ENCODE assay signal across 8 mouse cellular contexts in the genomic region with DNA sequence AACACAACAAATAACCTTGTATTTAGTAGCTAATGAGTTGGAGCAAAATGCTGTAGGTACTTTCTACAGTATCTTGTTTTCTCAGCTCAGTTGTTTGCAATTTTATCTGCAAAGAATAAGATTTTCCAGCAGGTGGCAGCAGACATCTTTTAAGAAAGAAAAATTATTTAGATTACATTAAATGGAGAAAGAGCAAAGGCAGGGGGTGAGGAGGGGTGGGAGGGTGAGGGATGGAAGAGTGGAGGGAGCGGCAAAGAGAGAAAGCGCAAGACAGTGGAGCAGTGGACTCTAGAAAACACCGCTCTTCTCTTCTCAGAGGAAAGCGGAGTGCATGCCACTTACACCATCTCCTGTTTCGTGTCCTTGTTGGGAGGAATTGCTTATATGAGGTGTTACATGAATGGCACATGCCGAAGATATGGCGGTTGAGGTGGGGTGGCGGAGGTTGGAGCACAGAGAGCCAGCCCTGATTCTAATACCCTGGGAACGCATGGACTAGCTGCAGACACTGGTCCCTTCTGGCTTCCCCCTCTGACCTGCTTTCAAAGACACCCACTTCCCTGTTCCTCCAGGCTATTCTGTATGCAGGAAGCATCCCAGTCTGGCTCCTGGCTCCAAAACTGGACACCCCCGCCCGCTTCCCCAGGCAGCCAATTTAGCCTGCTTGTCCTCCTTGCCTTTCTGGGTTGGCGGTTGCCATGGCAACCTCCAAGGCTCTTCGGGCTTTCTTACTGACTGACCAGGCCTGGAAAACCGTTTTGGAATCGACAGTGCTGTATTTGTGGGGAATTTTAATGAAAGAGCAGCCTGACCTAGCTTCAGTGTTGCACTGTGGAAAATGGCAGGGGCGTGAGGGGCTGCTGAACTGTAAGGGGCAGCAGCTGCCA.
DNase-seq lines count a peak whose midpoint lies in the region; ATAC-seq and TF ChIP-seq lines count a peak whose summit lies in the region.

No protein-coding gene starts in this region.

- H3K4me1 ChIP-seq in midbrain, embryonic 11.5 days (ENCODE audit: control insufficient read depth, insufficient read depth, low read length): peaks cover 10% of the 10 kb centered on the region
- H3K4me1 ChIP-seq in stomach, postnatal 0 days (replicated peaks; ENCODE audit: control insufficient read depth, insufficient read depth): no peaks in the 10 kb centered on the region

- peak; percentile 97 for DNase-seq in Muller cell, postnatal 12 days (ENCODE audit: inconsistent ontology term)
- DNase-seq in cerebellum, adult 18-20 months: peak; percentile 85 to 91
- DNase-seq in forelimb bud, embryonic 11.5 days (ENCODE audit: low read depth, low spot score): peak; percentile 76
- DNase-seq in left cerebral cortex, adult 11 months (ENCODE audit: low spot score): peak; percentile 87
- peak; percentile 97 for DNase-seq in midbrain, embryonic 11.5 days (ENCODE audit: low spot score, missing footprints)
- DNase-seq in stomach, postnatal 0 days (ENCODE audit: low spot score): peak; percentile 16
- DNase-seq in spleen, postnatal 10 days (ENCODE audit: low spot score in 2 of 2): no peak

- no peaks in the 10 kb centered on the region for H3K27me3 ChIP-seq in midbrain, embryonic 11.5 days (ENCODE audit: control insufficient read depth, insufficient read depth, low read length)
- no peaks in the 10 kb centered on the region for H3K27me3 ChIP-seq in stomach, postnatal 0 days (ENCODE audit: control insufficient read depth, insufficient read depth, low read length)

- peak; percentile 12 to 21; a peak in 1 of 4 replicates for ATAC-seq in hematopoietic stem cell, adult 5-6 weeks (replicated peaks in 1 of 2; ENCODE audit: insufficient read depth in 1 of 2, low FRiP score in 2 of 2, low TSS enrichment in 1 of 2, low read depth in 1 of 2, poor library complexity in 2 of 2, severe bottlenecking in 2 of 2)
- peak; percentile 97 for ATAC-seq in midbrain, embryonic 11.5 days (ENCODE audit: low FRiP score)
- no peak for ATAC-seq in stomach, postnatal 0 days (ENCODE audit: low FRiP score, low TSS enrichment)

- no peak for TF ChIP-seq EP300 in stomach, postnatal 0 days (optimal IDR thresholded peaks at IDR 0.05)

- TF ChIP-seq CTCF in stomach, postnatal 0 days (IDR thresholded peaks at IDR 0.05; ENCODE audit: low read depth): peak; percentile 62

- 7% methylated on average over 16 of the region's 16 CpGs for WGBS in midbrain, embryonic 11.5 days
- 25% methylated on average over 16 of the region's 16 CpGs for WGBS in stomach, postnatal 0 days

- peak overlapping the region; percentile 29 for H3K4me3 ChIP-seq in midbrain, embryonic 11.5 days (ENCODE audit: low read depth, low read length)
- H3K4me3 ChIP-seq in stomach, postnatal 0 days (ENCODE audit: low read depth, low read length): peak overlapping the region; percentile 17; the same call in 1 of the 2 replicates

- peak overlapping the region; percentile 56 for H3K4me2 ChIP-seq in midbrain, embryonic 11.5 days
- H3K4me2 ChIP-seq in stomach, postnatal 0 days (replicated peaks; ENCODE audit: low read depth): peak overlapping the region; percentile 18

- H3K9me3 ChIP-seq in midbrain, embryonic 11.5 days (ENCODE audit: control insufficient read depth, low read length): peaks cover 3% of the 10 kb centered on the region; the same call in 1 of the 2 replicates
- no peaks in the 10 kb centered on the region for H3K9me3 ChIP-seq in stomach, postnatal 0 days (ENCODE audit: control insufficient read depth, low read length)

- H3K9ac ChIP-seq in midbrain, embryonic 11.5 days (ENCODE audit: low read length): peak overlapping the region; percentile 71
- no peak overlapping the region; the same call in 1 of the 2 replicates for H3K9ac ChIP-seq in stomach, postnatal 0 days (ENCODE audit: low read length)

- no peaks in the 10 kb centered on the region for H3K36me3 ChIP-seq in midbrain, embryonic 11.5 days (ENCODE audit: control insufficient read depth, insufficient read depth, low read length)
- H3K36me3 ChIP-seq in stomach, postnatal 0 days (ENCODE audit: control insufficient read depth, insufficient read depth, low read length): no peaks in the 10 kb centered on the region

- peak overlapping the region; percentile 99 for H3K27ac ChIP-seq in midbrain, embryonic 11.5 days (ENCODE audit: low read depth, low read length)
- H3K27ac ChIP-seq in stomach, postnatal 0 days (replicated peaks): no peak overlapping the region

Comparison
In these comparisons a context has a peak if more than half of its experiments do, and no peak if none do; other contexts are left out.
1. DNase-seq: peak in Muller cell, postnatal 12 days (single experiment), cerebellum, adult 18-20 months (2 of 2), forelimb bud, embryonic 11.5 days (single experiment), left cerebral cortex, adult 11 months (single experiment), midbrain, embryonic 11.5 days (single experiment) and stomach, postnatal 0 days (single experiment); none in spleen, postnatal 10 days (0 of 2).